Mouse (Mus musculus): Measurements from ENCODE around the gene Sytl3.

The Sytl3 gene

DNA sequence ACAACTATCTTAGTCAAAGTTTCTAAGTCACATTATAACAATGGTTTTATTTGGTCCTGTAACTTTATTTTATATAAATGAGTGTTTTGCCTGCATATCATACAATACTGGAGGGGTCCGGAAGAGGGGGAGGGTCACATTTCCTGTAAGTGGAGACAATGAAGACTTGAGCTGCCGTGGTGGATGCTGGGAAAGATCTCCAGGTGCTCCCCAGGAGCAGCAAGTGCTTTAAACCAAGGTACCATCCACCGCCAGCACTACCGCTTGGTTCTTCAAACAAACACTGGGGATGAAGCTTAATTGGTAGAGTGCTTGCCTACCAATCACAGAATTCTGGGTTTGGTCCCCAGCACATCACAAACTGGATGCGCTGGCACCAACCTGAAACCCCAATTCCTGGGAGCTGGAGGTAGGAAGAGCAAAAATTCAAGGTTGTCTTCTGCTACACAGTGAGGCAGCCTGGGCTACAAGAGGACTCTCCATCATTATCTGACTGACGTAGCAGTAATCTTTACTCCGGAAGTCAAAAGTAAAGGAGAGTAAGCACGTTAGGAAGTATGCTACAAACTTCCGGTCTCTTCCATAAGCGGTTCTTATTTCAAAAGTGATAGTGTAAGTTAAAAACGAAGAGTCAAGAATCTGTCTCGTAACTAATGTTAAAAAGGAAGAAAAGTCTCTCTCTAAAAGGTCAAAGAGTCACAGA lies 118.9 kb downstream of the Sytl3 start:
- no peak for DNase-seq (ENCODE audit: low spot score in 2 of 2)

DNA sequence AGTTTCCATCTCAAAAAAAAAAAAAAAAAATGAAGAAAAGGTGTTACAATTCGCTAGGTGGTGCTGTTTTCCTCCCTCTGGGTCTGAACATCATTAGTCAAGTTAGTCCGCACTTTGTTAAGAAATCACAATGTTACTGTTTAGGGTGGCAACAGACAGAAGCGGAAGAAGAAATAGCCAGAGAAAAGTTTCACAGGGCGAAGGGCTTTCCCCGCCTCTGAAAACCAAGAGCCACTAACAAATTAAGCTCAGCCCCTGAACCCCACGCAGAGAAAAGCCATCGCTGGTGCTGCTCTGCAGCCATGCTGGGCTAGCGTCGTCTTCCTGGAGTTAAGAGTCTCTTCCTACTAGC lies 119.4 kb downstream of the Sytl3 start:
- DNase-seq (ENCODE audit: low spot score in 2 of 2): peak; percentile 56 to 76

GRCm38 (mm10) chr17:6778771-6779509 lies 120.0 kb downstream of the Sytl3 start:
- DNase-seq (ENCODE audit: low spot score in 2 of 2): peak; percentile 54 to 81

GRCm38 (mm10) chr17:6779632-6780031 lies 120.7 kb downstream of the Sytl3 start:
- no peak for DNase-seq (ENCODE audit: low spot score in 2 of 2)

- DNase-seq (ENCODE audit: low spot score in 2 of 2): no peak
Observed at GRCm38 (mm10) chr17:6780521-6781115, 121.7 kb downstream of the Sytl3 start.

DNA sequence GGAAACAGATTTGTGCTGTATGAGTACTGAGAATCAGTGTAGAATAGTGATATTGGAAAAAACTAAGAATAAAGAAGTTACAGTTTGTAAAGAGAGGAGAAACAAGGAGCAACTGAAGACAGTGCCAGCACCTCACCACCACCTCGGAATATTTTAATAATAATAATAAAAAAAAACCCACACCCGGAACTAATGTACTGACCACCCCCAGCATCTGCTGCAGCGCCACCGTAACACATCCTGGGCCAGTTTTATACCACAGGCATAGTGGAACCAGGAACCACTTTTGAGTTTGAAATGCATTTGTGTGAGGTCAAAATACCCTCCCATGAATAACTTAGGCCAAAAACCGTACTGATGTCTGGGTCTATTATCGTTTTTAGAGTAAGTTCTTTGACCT lies 122.4 kb downstream of the Sytl3 start:
- no peak for DNase-seq (ENCODE audit: low spot score in 2 of 2)

DNA sequence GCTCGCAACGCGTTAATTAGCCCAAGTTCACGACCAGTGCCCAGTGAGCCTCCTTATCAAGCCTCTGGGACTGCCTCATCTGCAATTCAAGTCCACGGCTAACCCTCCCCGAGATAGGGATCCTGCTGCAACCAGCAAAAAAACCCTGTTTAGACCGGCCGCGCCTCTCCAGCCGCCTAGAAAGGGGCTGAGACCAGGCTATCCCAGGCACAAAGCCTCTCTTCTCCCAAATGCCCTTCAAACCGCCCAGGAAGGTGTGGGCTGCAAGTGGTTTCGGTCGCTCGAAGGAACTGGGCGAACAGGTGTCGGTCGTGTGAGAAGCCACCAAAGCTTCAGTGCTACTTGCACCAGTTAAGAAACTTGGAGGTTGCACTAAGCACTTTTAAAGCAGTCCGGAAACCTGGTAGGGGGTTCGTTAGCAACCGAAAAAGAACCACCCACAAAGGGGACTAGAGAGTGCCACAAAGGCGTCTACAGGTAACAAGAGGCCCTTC lies 123.2 kb downstream of the Sytl3 start:
- peak; percentile 61 to 81 for DNase-seq (ENCODE audit: low spot score in 2 of 2)

GRCm38 (mm10) chr17:6782611-6783005 lies 123.7 kb downstream of the Sytl3 start, which contains the start of gene Ezr:
TSS of gene Ezr (minus strand) at chr17:6782784.
- DNase-seq (ENCODE audit: low spot score in 2 of 2): peak; percentile 93 to 96

GRCm38 (mm10) chr17:6783006-6783661 lies 124.2 kb downstream of the Sytl3 start:
- DNase-seq (ENCODE audit: low spot score in 2 of 2): peak; percentile 63 to 87

DNA sequence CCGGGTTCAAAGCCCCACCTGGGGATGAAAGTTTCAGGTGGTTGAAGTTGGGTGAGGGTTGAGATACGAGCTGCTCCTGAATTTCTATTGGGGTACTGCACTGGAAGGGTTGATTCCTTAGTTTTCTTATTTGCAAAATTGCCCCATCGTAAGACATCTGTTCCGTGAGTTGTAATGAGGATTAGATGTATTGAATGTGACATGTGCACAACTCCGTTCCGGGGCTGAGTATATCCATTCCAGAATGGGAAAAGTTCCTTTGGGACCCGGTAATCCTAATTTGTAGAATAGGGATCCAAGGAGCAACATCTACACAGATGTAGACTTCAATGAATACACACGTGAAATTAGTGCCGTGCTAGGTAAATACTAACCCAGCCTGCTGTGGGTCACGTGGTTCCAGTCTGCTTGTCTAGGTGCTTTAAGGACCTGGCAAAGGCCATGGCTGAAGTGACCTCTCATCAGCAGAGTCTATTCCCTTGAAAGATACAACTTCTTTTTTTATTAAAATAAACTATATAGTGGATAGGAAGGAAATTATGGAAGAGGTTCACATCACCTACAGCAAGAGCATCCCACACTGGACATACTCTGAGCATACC lies 125.0 kb downstream of the Sytl3 start:
- DNase-seq (ENCODE audit: low spot score in 2 of 2): no peak

GRCm38 (mm10) chr17:6787241-6787640 lies 128.3 kb downstream of the Sytl3 start:
- no peak for DNase-seq (ENCODE audit: low spot score in 2 of 2)
